10 mouse cellular contexts compared by ENCODE assay signal in the genomic region with DNA sequence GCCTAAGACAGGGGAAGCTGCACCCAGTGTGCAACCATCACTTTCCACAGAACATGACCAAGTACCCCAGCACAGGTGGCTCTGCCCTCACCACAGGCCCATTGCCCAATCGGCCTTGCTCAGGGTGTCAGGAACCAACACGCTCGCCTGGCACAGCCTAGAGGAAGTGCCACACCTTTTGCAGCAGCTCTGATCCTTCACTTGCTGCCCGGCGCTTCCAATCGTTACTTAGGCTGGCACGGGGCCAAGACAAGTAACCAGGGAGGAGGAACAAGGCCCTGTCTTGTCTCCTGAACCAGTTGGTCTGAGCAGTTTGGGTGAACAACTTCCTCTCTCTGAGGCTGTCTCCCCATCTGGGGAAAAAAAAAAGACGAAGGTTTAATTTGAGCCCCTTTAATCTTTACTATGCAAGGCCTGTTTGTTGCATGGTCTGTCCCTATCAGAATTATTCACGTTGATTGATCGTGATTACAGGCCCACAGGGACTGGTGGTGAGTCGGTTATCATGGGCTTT. TPM values are rescaled to one million over a fixed set of nuclear protein-coding genes. Genes with fewer than 3 reads are reported as not detected.
DNase-seq lines count a peak whose midpoint lies in the region; TF ChIP-seq lines count a peak whose summit lies in the region.
"Had no signal": no experiment of that assay in that cellular context is flagged by ENCODE, and none has a peak within 500 bp of the region (broad histone marks: within the 10 kb centered on the region; RNA-seq: fewer than 3 reads in every experiment).

No protein-coding gene starts in this region.

- H3K4me3 ChIP-seq in layer of hippocampus, adult 2 months = no peak overlapping the region
- H3K4me3 ChIP-seq: erythroblast, embryonic 14.5 days had no signal

- no peaks in the 10 kb centered on the region for H3K27me3 ChIP-seq in splenic B cell, adult 2 months (ENCODE audit: control insufficient read depth, insufficient read depth, low read length, poor library complexity, severe bottlenecking)
- H3K27me3 ChIP-seq: CH12.LX had no signal

- no peaks in the 10 kb centered on the region for H3K36me3 ChIP-seq in splenic B cell, adult 2 months (ENCODE audit: control insufficient read depth, insufficient read depth, low read length, poor library complexity, severe bottlenecking)

- DNase-seq in adrenal gland, postnatal 14 days = peak; percentile 52
- no peak for DNase-seq in adrenal gland, adult 8-10 months
- peak; percentile 56 for DNase-seq in retina, postnatal 1 day
- no peak for DNase-seq in retina, embryonic 14.5 days (ENCODE audit: low spot score)
- peak; percentile 34 for DNase-seq in induced T-regulatory cell, adult 2 months (ENCODE audit: low read depth)
- DNase-seq in lung, postnatal 14 days = peak; percentile 41
- peak; percentile 65 for DNase-seq in splenic B cell, adult 2 months (ENCODE audit: low read depth, low spot score)
- no peak for DNase-seq in layer of hippocampus, adult 2 months (ENCODE audit: low spot score in 2 of 2)

- TF ChIP-seq CTCF in layer of hippocampus, adult 2 months (conservative IDR thresholded peaks at IDR 0.05) = no peak

- H3K27ac ChIP-seq in layer of hippocampus, adult 2 months = no peak overlapping the region

RNA-seq across cellular contexts. Expression of a gene that starts 17.4 kb away (rescaled TPM):
- 57.7 and 61.3 TPM in 2 replicates for total RNA-seq in adrenal gland, postnatal 14 days (2021)
- 10 to 100 TPM; 27.5 to 33.1 (median 29.3) TPM for total RNA-seq in adrenal gland, adult 8-10 months (2022)
- total RNA-seq in layer of hippocampus, adult 2 months (2021) = 10 to 100 TPM; 20.2 to 20.3 TPM

RNA-seq across cellular contexts. Expression of a gene that starts 60.0 kb away (rescaled TPM):
- total RNA-seq in adrenal gland, postnatal 14 days (2021) = 52.3 and 53.0 TPM in 2 replicates
- total RNA-seq in adrenal gland, adult 8-10 months (2022) = 10 to 100 TPM; 45.8 to 51.1 (median 48.8) TPM
- 10 to 100 TPM; 27.3 to 29.4 TPM for total RNA-seq in layer of hippocampus, adult 2 months (2021)

Comparison
In these comparisons a context has a peak if more than half of its experiments do, and no peak if none do; other contexts are left out.
1. DNase-seq: peak in adrenal gland, postnatal 14 days (single experiment), retina, postnatal 1 day (single experiment), induced T-regulatory cell, adult 2 months (single experiment), lung, postnatal 14 days (single experiment) and splenic B cell, adult 2 months (single experiment); none in adrenal gland, adult 8-10 months (single experiment), retina, embryonic 14.5 days (single experiment) and layer of hippocampus, adult 2 months (0 of 2).